Mouse (Mus musculus): ENCODE results near the gene Casp7.
"Not testable (repeated sequence)": the region's sequence is repeated elsewhere in the genome, so short reads cannot be mapped to it uniquely, and the experiment has no call there.

Casp7 gene

DNA sequence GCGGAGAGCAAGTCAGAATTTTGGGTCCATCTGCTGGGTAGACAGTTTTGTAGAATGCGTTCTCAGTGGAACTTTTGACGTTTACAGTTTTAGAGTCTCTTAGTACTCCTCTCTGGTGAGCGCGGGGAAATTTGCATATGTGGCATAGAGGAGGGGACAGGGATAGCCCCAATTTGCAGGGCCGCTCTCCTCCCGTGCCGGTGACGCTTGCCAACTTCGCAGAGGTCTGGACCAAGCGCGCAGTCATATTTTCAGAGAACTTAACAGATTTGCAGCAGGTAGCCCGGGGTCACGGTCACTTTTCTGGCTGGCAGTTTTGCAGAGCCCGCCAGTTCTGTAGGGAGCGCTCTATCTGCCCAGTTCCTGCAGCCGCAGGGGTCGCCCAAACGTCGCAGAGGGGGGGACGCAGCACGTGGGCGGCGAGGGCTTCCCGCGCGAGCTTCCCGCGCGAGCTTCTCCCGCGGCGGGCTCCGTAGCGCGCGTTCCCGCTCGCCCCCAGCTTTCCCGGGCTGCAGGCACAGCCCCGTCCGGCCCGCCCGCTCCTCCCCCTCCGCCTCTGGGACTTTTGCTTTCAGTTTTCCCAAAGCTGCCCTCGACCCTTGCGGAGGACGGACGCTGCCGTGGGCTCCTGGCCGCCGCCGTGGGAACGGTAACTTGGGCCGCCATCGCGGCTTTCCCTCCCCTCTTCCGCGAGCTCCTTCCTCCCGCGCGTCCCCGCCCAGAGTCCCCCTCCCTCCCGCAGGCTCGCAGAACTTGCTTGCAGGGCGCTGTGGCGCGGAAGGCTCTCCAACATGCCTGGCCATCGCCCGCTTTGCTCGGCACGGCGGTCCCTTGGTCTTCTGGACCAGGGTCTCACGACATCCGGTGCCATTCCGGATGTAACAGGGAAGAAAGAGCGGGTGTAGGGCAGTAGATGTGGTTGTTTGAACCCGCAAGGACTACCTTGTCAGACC lies at the start of gene Casp7:
Casp7 (plus strand) TSS at position 461 of the 953 bp plus-strand sequence.
- DNase-seq (ENCODE audit: low spot score in 2 of 2) = peak in 1 of 2 experiments; percentile 18

DNA sequence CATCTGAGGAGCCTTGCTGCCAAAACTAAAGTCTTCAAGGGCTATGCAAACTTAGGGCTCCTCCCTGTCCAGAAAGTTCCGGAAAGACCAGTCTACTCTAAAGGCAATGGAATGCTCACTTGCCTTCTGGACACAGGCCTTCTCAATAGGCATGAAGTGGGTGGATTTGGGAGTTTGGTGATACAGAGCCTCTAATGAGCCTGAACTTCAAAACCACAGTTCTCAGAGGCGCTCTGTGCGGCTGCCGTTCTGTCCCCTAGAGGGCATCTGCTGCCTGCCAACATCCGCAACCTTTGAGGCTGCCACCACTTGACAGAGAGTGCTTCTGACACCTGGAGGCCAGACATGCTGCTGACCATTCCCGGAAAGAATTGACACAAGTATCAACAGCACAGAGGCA lies 47.6 kb upstream of the Casp7 start:
- DNase-seq (ENCODE audit: low spot score in 2 of 2) = no peak

DNA sequence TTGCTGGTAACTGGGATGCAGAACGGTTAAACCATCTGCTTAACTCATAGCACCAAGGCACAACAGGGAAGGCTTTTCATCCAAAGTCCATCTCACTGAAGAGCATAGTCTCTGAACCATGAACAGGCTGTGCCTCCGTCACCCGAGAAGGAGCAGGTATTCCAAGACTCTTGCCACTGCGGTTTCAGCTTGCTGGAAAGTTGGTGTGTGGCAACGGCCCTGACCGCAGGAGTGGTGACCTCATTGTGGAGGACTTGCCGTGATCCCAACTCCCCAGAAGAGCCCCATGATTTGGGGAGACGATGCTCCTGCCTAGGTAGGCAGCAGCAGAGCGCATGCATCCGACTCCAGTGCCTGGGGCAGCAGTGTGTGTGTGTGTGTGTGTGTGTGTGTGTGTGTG lies 43.2 kb upstream of the Casp7 start:
- no peak for DNase-seq (ENCODE audit: low spot score in 2 of 2)

DNA sequence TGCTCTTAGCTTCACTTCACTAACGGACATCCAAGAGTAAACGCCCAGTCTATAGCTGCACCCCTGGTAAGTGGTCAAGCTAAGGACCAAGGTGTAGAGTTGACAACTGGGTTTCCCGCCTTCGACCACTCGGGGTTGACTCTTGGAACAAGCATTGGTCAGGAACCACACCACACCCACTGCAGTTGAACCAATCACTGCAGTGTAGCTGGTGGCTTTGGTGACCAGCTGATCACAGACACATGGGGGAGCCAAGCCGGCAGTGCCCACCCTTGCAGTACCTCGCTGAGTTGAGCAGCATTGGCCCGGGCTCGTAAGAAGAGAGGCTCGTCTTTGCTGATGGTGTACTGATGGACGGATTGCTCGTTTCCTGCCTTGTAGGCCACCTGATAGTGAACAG lies 41.7 kb upstream of the Casp7 start:
- no peak for DNase-seq (ENCODE audit: low spot score in 2 of 2)

GRCm38 (mm10) chr19:56356480-56357373 lies 40.2 kb upstream of the Casp7 start:
- peak in 1 of 2 experiments; percentile 58 for DNase-seq (ENCODE audit: low spot score in 2 of 2)

- not testable (repeated sequence) for DNase-seq (ENCODE audit: low spot score in 2 of 2)
Measured at GRCm38 (mm10) chr19:56357374-56357708, 39.6 kb upstream of the Casp7 start.

GRCm38 (mm10) chr19:56358890-56359289 lies 38.0 kb upstream of the Casp7 start:
- DNase-seq (ENCODE audit: low spot score in 2 of 2) = no peak

DNA sequence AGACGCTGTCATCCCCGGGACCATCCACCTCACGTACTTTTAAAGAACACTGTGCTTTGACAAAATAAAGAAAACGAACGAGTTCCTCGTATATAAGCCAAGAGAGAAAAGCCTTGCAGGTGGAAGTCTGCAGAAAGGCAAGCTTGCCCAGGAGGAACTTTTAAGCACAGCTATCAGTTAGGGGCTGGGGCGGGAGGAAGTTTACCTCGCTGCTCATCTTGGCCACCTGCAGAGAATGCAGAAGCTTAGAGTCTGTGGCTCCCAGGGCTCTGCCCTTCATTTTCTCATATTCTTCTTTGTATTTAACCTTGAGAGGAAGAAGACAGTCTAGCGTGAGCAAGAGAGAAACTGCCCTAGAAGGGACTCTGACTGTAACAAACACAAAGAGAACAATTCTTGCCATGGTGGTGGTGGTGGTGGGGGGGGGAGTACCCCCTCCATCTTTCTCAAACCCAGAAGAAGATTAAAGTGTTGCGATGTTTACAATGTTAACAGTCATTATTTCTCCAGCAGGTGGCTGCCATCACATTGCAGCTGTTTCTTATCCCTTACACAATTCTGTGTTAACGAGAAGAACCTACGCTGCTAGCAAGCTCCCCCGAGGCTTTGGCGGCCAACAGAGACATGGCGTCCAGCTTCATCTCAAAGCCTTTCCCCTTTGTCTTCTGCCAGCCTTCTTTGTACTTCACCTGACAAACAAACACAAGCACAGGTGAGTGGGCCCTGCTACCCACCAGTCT lies 33.0 kb upstream of the Casp7 start:
- DNase-seq (ENCODE audit: low spot score in 2 of 2) = no peak

- no peak for DNase-seq (ENCODE audit: low spot score in 2 of 2)
Measured at GRCm38 (mm10) chr19:56364563-56364962, 32.4 kb upstream of the Casp7 start.

DNA sequence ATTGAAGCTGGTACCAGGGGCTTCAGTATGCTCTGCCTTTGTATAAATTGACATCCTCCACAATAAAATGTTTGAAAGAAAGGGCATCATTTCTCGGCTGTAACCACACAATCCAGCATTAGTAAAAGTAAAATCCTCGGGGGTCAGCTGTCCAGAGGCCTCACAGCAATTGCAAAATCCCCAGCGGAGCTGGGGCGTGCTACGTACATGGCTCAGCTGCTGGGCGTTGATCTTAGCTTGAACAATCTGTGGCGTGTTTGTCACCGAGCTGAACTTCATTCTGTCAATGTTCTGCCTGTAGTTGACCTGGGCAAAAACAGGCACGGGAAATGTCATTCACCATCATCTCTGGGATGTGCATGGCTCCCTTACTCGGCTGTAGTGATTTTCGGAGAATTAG lies 30.8 kb upstream of the Casp7 start:
- no peak for DNase-seq (ENCODE audit: low spot score in 2 of 2)

GRCm38 (mm10) chr19:56366625-56367024 lies 30.3 kb upstream of the Casp7 start:
- DNase-seq (ENCODE audit: low spot score in 2 of 2) = no peak

DNA sequence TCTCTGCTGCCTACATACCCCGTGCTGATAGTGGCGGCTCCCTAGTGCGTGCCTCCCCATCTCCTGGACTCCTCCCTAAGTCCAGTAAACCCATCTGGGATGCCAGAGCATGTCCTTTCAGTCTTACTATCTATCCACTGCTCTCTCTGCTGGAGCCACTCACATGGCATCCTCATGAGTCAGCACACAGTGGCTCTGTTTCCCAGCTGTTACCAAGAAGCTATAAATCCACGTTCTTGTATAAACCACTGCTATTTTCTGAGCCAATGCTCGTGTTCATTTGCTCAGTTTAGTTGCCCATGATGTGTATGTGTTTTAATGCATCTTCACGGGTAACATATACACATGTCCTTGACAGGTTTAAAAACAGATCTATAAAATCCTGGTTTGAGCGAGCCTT lies 29.2 kb upstream of the Casp7 start:
- no peak for DNase-seq (ENCODE audit: low spot score in 2 of 2)

- DNase-seq (ENCODE audit: low spot score in 2 of 2) = no peak
Measured at GRCm38 (mm10) chr19:56368912-56369311, 28.0 kb upstream of the Casp7 start.

- no peak for DNase-seq (ENCODE audit: low spot score in 2 of 2)
Measured at GRCm38 (mm10) chr19:56370389-56371150, 26.4 kb upstream of the Casp7 start.

DNA sequence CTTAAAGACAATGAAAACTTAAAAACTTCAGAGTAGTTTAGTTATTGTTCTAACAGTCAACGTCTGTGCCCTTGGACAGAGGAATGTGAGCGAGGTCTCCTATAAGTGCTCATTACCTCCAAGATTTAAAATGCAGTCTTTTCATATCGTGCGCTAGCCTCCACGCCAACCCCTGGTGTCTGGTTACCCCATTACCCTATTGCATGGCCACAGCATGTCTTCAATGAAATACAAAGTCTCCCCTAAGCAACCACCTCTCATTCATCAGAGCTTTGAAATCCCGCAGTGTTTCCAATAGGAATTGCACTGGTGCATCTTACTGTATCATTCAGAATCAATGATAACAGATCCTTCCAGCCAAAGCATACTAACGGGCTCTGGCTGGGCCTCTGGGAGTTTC lies 24.7 kb upstream of the Casp7 start:
- no peak for DNase-seq (ENCODE audit: low spot score in 2 of 2)

DNA sequence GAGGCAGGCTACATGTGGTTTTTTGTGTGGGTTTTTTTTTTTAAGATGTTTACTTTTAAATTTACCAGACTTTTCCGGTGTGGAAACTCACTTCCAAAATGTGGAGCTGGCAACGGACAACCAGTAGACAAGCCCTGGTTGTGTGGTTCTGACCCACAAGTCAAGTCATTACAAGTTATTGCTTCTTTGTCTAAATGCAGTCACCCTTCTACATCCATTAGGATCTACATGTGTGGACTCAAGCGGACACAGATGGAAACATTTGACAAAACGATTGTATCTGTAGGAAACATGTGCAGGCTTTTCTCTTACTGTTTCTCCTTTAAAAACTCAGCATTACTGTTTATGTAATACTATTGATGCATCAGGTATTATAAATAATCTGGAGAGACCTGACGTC lies 23.7 kb upstream of the Casp7 start:
- DNase-seq (ENCODE audit: low spot score in 2 of 2) = no peak

DNA sequence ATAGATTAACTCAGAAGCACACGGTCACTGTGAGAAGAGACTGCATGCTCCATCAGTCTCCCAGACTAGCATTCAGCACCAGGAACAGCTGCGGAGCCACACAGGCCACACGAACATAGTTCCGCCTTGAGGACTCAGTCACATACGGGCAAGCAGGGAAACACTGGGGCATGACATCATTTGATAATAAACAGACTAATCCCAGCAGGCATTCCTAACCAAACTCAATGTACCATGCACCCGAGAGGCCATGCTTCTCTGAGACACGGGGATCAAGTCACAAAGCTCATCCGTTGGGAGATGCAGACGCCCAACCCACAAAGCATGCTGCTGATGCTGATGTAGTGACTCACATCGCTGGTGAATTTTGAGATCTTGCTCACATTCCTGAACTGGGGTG lies 22.9 kb upstream of the Casp7 start:
- DNase-seq (ENCODE audit: low spot score in 2 of 2) = no peak

GRCm38 (mm10) chr19:56378007-56378406 lies 18.9 kb upstream of the Casp7 start:
- DNase-seq (ENCODE audit: low spot score in 2 of 2) = no peak

DNA sequence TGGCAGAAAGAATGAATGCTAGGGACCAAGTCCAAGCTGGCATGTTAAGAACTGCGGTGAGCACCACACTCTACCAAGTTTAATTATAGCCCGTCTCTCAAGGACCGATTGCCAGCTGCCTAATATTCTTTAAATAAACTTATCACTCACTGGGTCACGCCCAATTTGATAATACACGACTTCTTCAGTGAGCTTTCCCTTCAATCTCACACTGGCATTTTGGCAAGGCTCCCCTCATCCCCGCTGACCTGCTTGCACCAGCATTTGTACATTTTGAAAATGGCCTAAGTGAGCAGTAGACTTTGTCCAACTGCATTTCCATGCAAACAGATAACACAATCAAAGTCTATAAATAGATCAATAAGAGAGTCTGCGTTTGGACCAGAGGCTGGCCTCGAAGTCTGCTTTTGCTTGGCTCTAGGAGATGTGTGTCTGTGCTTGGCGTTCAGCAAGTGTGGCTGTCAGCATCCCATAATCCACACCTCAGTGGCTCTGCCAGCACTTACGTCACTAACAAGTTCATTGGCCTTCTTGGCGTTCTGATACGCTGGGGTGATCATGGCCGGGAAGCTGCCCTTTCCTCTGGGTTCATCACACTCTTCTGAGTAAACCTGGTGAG lies 18.3 kb upstream of the Casp7 start:
- no peak for DNase-seq (ENCODE audit: low spot score in 2 of 2)

- DNase-seq (ENCODE audit: low spot score in 2 of 2) = no peak
Measured at GRCm38 (mm10) chr19:56380341-56380740, 16.6 kb upstream of the Casp7 start.

- DNase-seq (ENCODE audit: low spot score in 2 of 2) = no peak
Measured at GRCm38 (mm10) chr19:56381407-56381806, 15.5 kb upstream of the Casp7 start.

All from frontal cortex, postnatal 14 days (tissue).